Mouse (Mus musculus): ENCODE data around the gene Os9.

- no peak for TF ChIP-seq CTCF (IDR thresholded peaks at IDR 0.05 in 2 of 3, conservative IDR thresholded peaks at IDR 0.05 in 1 of 3; ENCODE audit: control insufficient read depth in 1 of 3, insufficient read depth in 1 of 3, low read depth in 2 of 3, low read length in 3 of 3, poor library complexity in 1 of 3, severe bottlenecking in 1 of 3)
- no peak for TF ChIP-seq POLR2A (IDR thresholded peaks at IDR 0.05; ENCODE audit: control insufficient read depth in 1 of 2, insufficient read depth in 1 of 2, low read depth in 1 of 2, low read length in 2 of 2, poor library complexity in 1 of 2)
- no peak for TF ChIP-seq TBP (IDR thresholded peaks at IDR 0.05; ENCODE audit: low read depth, low read length)
These were observed 45.9 kb downstream of the Os9 start, which contains the start of gene Agap2 for GRCm38 (mm10) chr10:127075080-127075479.

All from MEL (cell line).